Mouse (Mus musculus): ENCODE data around the gene Mc1r.
"Not testable (repeated sequence)": the region's sequence is repeated elsewhere in the genome, so short reads cannot be mapped to it uniquely, and the experiment has no call there.

The Mc1r gene

GRCm38 (mm10) chr8:123430936-123431335 is 24.0 kb downstream of the Mc1r start:
- DNase-seq (ENCODE audit: low read depth, low spot score), result not testable (repeated sequence)

GRCm38 (mm10) chr8:123431616-123432365 is 24.9 kb downstream of the Mc1r start:
- DNase-seq (ENCODE audit: low read depth, low spot score), result no peak

GRCm38 (mm10) chr8:123432381-123432780 is 25.5 kb downstream of the Mc1r start:
- no peak for DNase-seq (ENCODE audit: low read depth, low spot score)

- DNase-seq (ENCODE audit: low read depth, low spot score), result not testable (repeated sequence)
Measured at GRCm38 (mm10) chr8:123433241-123433974, 26.5 kb downstream of the Mc1r start.

GRCm38 (mm10) chr8:123441788-123442187 is 34.9 kb downstream of the Mc1r start:
- DNase-seq (ENCODE audit: low read depth, low spot score), result no peak

GRCm38 (mm10) chr8:123442351-123442750 is 35.4 kb downstream of the Mc1r start:
- no peak for DNase-seq (ENCODE audit: low read depth, low spot score)

GRCm38 (mm10) chr8:123442871-123443575 is 36.1 kb downstream of the Mc1r start:
- peak; percentile 91 for DNase-seq (ENCODE audit: low read depth, low spot score)

GRCm38 (mm10) chr8:123443576-123443921 is 36.6 kb downstream of the Mc1r start:
- DNase-seq (ENCODE audit: low read depth, low spot score), result peak; percentile 8

GRCm38 (mm10) chr8:123444131-123444530 is 37.2 kb downstream of the Mc1r start:
- DNase-seq (ENCODE audit: low read depth, low spot score), result no peak

GRCm38 (mm10) chr8:123445981-123446380 is 39.1 kb downstream of the Mc1r start:
- DNase-seq (ENCODE audit: low read depth, low spot score), result no peak

- no peak for DNase-seq (ENCODE audit: low read depth, low spot score)
Measured at GRCm38 (mm10) chr8:123446799-123447198, 39.9 kb downstream of the Mc1r start.

- DNase-seq (ENCODE audit: low read depth, low spot score), result no peak
Measured at GRCm38 (mm10) chr8:123450783-123451182, 43.9 kb downstream of the Mc1r start.

- DNase-seq (ENCODE audit: low read depth, low spot score), result not testable (repeated sequence)
Measured at GRCm38 (mm10) chr8:123451747-123452146, 44.8 kb downstream of the Mc1r start.

- no peak for DNase-seq (ENCODE audit: low read depth, low spot score)
Measured at GRCm38 (mm10) chr8:123452149-123452548, 45.2 kb downstream of the Mc1r start.

- DNase-seq (ENCODE audit: low read depth, low spot score), result no peak
Measured at GRCm38 (mm10) chr8:123453291-123453690, 46.4 kb downstream of the Mc1r start.

- no peak for DNase-seq (ENCODE audit: low read depth, low spot score)
Measured at GRCm38 (mm10) chr8:123453951-123454350, 47.0 kb downstream of the Mc1r start.

- no peak for DNase-seq (ENCODE audit: low read depth, low spot score)
Measured at GRCm38 (mm10) chr8:123454559-123454958, 47.7 kb downstream of the Mc1r start.
